Mouse (Mus musculus): ENCODE data around the gene Olfr23.
"Not testable (repeated sequence)": the region's sequence is repeated elsewhere in the genome, so short reads cannot be mapped to it uniquely, and the experiment has no call there.

Olfr23 gene

DNA sequence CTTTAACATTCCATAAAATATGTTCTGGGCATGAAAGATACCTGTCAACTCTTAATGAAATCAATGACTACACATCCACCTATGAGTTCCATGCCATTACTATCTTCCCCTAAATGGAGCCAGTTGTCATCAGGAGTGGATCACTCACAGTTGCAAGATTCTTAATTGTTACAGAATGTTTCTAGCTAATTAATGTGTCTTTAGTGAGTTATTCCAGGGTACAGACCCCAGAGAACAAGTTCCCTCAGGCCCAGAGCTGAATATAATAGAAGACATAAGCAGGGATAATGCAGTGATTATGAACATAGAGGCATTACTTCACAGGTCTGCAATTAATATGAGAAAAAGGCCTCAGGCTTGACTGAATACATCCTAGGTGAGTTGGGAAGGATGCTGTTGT, at the start of gene Olfr23:
TSS of gene Olfr23 (plus strand) at position 301 of the 400 bp plus-strand sequence.
- in situ Hi-C loops (cut with MboI; ENCODE audit: unreplicated experiment in 2 of 2), result no loop called here

DNA sequence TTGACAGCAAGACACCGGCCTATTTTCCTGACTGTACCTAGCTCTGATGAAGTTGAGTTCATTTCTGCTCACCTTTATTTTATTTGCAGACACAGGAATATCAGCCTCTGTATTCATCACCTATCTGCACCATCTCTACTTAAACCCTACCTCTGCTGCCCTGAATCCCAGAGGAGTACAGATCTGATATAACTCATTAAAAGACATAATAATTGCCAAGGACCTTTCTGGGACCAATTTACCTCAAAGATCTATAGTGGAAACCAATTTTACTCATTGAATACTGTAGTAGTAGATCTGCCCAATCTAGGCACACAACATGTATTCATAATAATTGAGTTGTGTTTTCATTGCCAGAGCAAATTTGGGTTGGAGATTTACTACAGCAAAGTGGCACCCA, 45.8 kb upstream of the Olfr23 start, which contains the start of gene Olfr394:
TSS of gene Olfr394 (minus strand) at position 101 of the 400 bp plus-strand sequence.
- in situ Hi-C loops (cut with MboI; ENCODE audit: unreplicated experiment in 2 of 2), result no loop called here

DNA sequence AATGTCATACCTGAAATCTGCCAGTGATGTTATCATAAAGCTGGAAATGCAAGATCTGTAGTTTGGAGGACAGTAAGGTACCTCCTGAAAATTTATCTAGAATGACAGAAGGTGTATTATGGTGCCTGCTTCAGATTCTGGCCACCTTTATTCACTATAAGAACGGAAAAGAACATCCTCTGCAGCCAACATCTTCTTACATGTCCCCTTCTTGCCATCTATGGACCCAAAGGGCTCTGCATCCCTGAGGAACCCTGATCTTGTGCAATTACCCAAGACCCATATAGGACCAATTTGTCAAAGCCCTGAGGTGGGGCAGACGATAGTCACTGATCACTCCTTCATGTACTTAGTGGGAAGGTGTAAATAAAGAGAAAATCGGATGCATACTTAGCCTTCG, 27.3 kb upstream of the Olfr23 start, which contains the start of gene Olfr395:
TSS of gene Olfr395 (minus strand) at position 101 of the 400 bp plus-strand sequence.
- in situ Hi-C loops (cut with MboI; ENCODE audit: unreplicated experiment in 2 of 2), result not testable (repeated sequence)

DNA sequence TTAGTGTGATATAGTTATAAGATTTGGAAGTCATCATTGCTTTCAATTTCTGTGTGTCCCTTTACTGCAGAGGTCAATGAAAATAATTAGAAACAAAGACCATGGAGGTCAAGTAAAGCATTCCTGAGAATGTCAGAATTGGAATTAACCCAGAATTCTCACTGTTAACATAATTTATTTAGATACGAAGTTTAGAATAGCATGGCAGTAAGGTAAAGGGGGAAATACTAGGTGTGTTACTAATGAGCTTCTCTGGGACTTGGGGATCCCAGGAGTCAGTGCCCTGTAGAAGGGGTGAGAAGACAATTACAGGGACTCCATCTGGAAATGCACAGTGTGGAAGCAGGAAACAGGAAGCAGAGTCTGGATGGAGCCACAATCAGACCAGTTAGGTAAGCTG, 24.0 kb downstream of the Olfr23 start, which contains the start of gene Olfr397:
TSS of gene Olfr397 (plus strand) at position 301 of the 400 bp plus-strand sequence.
- in situ Hi-C loops (cut with MboI; ENCODE audit: unreplicated experiment in 2 of 2), result no loop called here

DNA sequence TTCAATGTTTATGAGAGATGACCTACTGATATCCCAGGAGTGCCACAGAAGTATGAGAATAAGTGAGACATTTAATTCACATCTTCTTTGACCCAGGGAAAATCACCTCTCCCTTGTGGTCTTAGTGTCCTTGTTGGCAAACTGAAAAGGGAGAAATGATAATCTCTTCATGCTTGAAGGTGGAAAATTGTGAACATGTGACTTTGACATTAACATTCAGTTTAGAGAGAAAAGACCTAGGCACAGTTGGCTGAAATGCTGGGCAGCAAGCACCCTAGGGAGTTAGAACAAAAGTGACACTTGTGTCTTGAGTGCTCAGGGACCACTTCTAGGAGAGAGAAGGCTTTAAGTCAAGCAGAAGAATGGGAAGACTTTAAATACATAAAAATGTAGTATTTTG, 53.8 kb downstream of the Olfr23 start, which contains the start of gene Olfr398:
TSS of gene Olfr398 (minus strand) at position 101 of the 400 bp plus-strand sequence.
- in situ Hi-C loops (cut with MboI; ENCODE audit: unreplicated experiment in 2 of 2), result no loop called here
